Mouse (Mus musculus) kidney, adult 11 months (tissue): ENCODE measurements around the gene Cnpy1.

Experiments
- DNase-seq: peaks from one replicate; pipeline ENCODE4 v3.0.0; 2022

Gene Cnpy1

GRCm38 (mm10) chr5:28161938-28162402, 83.6 kb downstream of the Cnpy1 start:
- DNase-seq, result no peak

DNA sequence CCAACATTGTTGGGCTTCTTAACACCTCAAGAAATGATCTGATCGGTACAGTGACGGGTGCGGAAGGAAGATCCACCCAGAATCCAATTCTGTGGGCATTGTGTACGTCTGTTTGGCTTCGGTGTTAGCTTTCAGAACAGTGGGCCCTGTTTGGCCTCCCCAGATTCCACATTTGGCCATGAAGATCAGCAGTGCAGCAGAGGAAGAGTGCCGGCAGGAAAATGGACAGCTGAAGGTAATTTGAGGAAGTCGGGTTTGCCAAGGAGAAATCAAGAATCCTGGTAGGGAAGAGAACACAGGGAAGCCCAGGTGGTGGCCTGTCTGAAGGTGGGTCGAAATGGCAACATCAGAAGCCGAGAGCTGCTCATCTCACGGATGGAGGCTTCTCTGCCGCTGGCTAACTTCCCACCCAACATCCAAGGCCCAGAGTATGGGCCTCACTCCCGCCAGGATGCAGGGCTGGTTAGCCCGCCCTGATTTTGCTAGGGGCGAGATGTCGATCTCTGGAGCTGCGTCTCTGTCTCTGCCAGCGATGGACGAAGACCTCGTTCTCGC, 84.1 kb downstream of the Cnpy1 start:
- no peak for DNase-seq

- DNase-seq, result no peak
These were observed 85.6 kb downstream of the Cnpy1 start for GRCm38 (mm10) chr5:28159891-28160470.

DNA sequence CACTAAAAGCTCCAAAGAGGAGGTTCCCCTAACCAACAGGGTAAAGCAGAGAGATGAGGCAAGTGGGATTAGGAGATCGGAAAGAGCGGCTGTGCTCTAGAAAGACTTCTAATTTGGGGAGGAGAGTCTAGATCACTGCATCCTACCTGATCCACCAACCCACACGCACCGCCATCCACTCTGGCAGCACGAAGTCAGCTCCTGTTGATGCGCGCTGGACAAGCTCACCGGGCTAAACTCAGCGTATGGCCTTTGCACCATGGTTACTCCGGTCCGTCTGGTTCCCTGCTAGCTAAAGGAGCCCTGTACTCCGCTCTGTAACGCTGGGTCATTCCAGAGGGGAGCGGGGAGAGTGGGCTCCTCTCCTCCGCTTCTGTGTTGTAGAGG, 86.5 kb downstream of the Cnpy1 start:
- no peak for DNase-seq

- no peak for DNase-seq
These were observed 87.1 kb downstream of the Cnpy1 start for GRCm38 (mm10) chr5:28158308-28159071.

DNA sequence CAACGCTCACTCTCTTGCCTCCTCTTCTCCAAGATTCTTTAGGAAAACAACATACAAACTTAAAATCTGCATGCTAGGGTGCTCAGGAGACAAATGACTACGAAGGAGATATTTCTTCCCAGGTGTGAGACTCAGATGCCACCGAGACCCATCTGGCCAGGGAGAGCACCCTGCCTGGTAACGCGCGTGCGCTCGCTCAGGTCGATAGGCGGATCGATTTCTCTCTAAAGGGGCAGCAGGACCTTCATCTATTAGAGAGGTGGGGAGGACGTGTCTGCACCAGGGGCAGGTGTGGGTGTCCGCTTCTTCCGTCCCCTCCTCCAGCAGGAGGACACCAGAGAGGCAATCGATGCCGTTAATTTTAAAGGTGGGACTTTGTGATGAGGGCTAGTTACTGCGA, 87.8 kb downstream of the Cnpy1 start:
- DNase-seq, result no peak

- no peak for DNase-seq
These were observed 88.4 kb downstream of the Cnpy1 start for GRCm38 (mm10) chr5:28157044-28157730.
